Mouse (Mus musculus) small intestine, adult 10 weeks (tissue): ENCODE measurements around the gene Akirin1. TPM values are rescaled to one million over a fixed set of nuclear protein-coding genes. Genes with fewer than 3 reads are reported as not detected.

ENCODE experiments used
- polyA plus RNA-seq: library from polyadenylated mRNA; stranded (reverse); fragments of 350-450 nt; fragmentation: Illumina TruSeq; extraction: RNeasy Lipid Tissue Mini Kit (QIAGEN cat#74804); gene quantifications from one replicate; pipeline ENCODE4 v1.2.3, GENCODE M21; 2014; ENCODE audit warnings: low replicate concordance

Akirin1 gene
- 107 TPM for polyA plus RNA-seq

DNA sequence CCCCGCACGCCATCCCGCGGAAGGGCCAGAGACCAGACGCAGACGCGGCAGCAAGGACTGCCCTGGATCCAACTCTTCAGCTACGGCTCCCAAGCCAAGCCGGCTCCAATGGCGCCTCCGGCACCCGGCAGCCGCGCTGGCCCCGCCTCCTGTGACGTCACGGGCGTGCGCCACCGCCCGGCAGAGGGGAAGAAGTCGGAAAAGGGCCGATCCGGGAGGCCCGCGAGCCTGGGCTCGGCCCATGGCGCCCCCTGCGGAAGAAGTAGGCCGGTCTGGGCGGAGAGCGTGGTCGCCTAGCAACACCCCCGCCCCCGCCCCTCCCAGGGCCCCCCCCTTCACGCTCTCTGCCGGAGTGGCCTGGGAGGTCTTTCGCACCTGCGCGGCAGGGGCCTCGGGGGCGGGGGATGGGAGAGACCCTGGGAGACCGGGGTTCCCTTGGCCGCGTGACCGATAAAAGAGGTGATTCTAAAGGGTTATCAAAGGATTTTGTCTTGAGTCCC is at the start of gene Akirin1:
TSS of gene Akirin1 (minus strand) at position 194 of the 500 bp plus-strand sequence.

DNA sequence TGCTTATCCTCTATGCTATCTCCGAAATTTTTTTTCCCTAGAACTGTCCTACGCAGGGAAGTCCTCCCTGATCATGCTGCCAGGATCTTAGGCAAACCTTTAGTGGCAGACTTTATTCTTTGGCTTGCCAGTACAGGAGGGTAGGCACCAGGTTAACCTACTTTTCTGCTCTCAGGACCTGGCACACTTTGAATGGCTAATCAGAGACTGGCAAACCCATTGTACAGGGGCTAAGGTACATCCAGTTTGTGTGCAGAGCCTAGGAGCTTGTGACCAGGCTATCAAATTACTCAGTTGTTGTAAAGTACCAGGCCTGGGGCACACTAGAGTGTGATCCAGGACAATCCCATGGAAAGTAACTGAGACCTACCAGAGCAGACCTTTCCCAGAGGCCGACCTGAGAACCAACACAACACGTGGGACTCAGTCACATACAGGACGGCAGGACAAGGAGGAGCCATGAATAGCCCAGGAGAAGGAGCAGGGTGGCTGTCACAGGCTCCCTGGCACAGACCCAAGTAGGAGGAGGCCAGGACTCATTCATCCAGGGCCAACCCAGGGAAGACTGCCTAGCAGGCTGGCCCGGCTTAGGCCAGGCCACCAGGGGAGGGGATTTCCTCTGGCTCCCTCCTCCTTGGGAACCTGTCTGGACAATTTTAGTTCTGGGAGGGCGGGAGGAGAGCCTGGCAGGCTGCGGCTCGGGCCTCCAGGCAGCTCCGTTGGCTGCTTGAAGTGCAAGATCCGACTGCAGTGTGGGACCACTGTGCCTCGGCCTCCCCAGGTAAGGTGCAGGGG is 37.2 kb upstream of the Akirin1 start, which contains the start of gene Rhbdl2:
TSS of gene Rhbdl2 (plus strand) at position 684 of the 795 bp plus-strand sequence.

DNA sequence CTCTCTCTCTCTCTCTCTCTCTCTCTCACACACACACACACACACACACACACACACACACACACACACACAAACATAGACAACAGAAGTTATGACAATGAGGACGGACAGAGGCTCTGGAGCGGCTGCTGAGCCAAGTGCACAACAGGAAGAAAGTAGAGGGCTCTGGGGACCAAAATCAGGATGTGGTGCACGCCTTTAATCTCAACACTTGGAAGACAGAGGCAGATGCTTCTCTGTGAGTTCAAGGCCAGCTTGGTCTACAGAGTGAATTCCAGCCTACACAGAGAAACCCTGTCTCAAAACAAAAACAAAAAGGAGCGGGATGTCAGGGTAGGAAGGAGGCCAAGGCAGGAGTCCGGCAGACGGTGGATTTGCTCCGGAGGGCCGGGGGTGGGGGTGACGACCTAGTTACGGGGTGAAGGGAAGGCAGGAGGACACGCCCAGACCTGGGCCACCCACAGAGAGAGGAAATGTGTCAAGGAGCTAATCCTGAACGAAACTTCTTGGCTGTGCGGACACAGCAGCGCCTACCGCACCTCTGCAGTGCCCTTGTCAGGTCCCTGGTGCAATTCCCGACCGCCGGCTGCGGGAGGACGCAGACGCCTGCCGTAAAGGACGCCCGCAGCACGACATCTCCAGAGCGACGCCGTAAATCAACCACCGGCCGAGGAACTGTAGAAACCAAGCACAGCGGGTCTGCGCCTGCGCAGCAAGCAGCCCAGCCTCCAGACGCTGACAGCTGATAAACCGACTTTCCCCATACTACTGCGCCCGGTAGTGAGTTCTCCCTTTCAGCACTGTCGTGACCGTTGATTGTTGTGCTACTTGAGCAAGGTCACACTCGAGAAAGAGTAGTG is 32.3 kb downstream of the Akirin1 start, which contains the start of gene Ndufs5:
TSS of gene Ndufs5 (minus strand) at position 629 of the 860 bp plus-strand sequence.

Other genes with a start within 250 kb of the Akirin1 start
- 83.5 TPM for gene Macf1, start 66.0 kb downstream of the Akirin1 start, polyA plus RNA-seq
- gene Ndufs5, start 32.1 kb downstream of the Akirin1 start, polyA plus RNA-seq: 7.4 TPM
- gene Rhbdl2, start 37.5 kb upstream of the Akirin1 start, polyA plus RNA-seq: 18.0 TPM
- gene 4933427I04Rik, start 109.3 kb upstream of the Akirin1 start, polyA plus RNA-seq: not detected
- gene Mycbp, start 154.5 kb upstream of the Akirin1 start, polyA plus RNA-seq: 78.8 TPM
- 203 TPM for gene Rragc, start 167.1 kb upstream of the Akirin1 start, polyA plus RNA-seq
- not detected for gene 4930535I16Rik, start 167.7 kb upstream of the Akirin1 start, polyA plus RNA-seq